In genomic region chr14:33920727-33921559, GRCm38 (mm10) we compare ENCODE assay signal across 15 mouse cellular contexts. TPM values are rescaled to one million over a fixed set of nuclear protein-coding genes. Genes with fewer than 3 reads are reported as not detected.
DNase-seq lines count a peak whose midpoint lies in the region; ATAC-seq and TF ChIP-seq lines count a peak whose summit lies in the region.
"Had no signal": no experiment of that assay in that cellular context is flagged by ENCODE, and none has a peak within 500 bp of the region (broad histone marks: within the 10 kb centered on the region; RNA-seq: fewer than 3 reads in every experiment).

No protein-coding gene starts in this region.

- H3K4me2 ChIP-seq in hindbrain, embryonic 16.5 days (ENCODE audit: low read length) = no peak overlapping the region
- no peak overlapping the region for H3K4me2 ChIP-seq in midbrain, embryonic 12.5 days (replicated peaks)

- TF ChIP-seq CTCF in heart, adult 2 months (IDR thresholded peaks at IDR 0.05) = no peak
- TF ChIP-seq CTCF in brain, embryonic 14.5 days (IDR thresholded peaks at IDR 0.05; ENCODE audit: borderline replicate concordance, extremely low read depth, insufficient read depth, insufficient read length) = no peak

- TF ChIP-seq EP300 in heart, adult 2 months (IDR thresholded peaks at IDR 0.05; ENCODE audit: insufficient read depth, low read depth, low read length) = no peak

- 67% methylated on average over 14 of the region's 14 CpGs for WGBS in heart, adult 2 months
- WGBS in hindbrain, embryonic 16.5 days = 8% methylated on average over 14 of the region's 14 CpGs
- 11% methylated on average over 14 of the region's 14 CpGs for WGBS in midbrain, embryonic 12.5 days

- H3K27me3 ChIP-seq in heart, adult 2 months (ENCODE audit: control insufficient read depth, insufficient read depth, low read length) = peaks cover 7% of the 10 kb centered on the region
- H3K27me3 ChIP-seq in hindbrain, embryonic 16.5 days (replicated peaks; ENCODE audit: control insufficient read depth, insufficient read depth, low read length) = peaks cover 8% of the 10 kb centered on the region
- H3K27me3 ChIP-seq in midbrain, embryonic 12.5 days = peaks cover 74% of the 10 kb centered on the region

- intact Hi-C loops in heart, adult 2 months (cut with DNase I) = no loop called here
- intact Hi-C loops in heart, postnatal 25 days (cut with DNase I) = no loop called here

- no peak overlapping the region for H3K27ac ChIP-seq in heart, adult 2 months
- H3K27ac ChIP-seq in hindbrain, embryonic 16.5 days (ENCODE audit: low read depth, low read length) = no peak overlapping the region; the same call in 1 of the 2 replicates
- H3K27ac ChIP-seq in midbrain, embryonic 12.5 days (replicated peaks) = peak overlapping the region; percentile 30; the same call in 1 of the 2 replicates

- H3K36me3 ChIP-seq in heart, adult 2 months (ENCODE audit: control insufficient read depth, insufficient read depth, low read length) = no peaks in the 10 kb centered on the region
- no peaks in the 10 kb centered on the region for H3K36me3 ChIP-seq in hindbrain, embryonic 16.5 days (ENCODE audit: control insufficient read depth, insufficient read depth, low read length)
- no peaks in the 10 kb centered on the region for H3K36me3 ChIP-seq in midbrain, embryonic 12.5 days

- peak; percentile 56; the same call in 1 of the 2 replicates for ATAC-seq in hindbrain, embryonic 16.5 days
- ATAC-seq in midbrain, embryonic 12.5 days (ENCODE audit: low FRiP score, low read depth) = no peak

- no peaks in the 10 kb centered on the region; the same call in 1 of the 2 replicates for H3K4me1 ChIP-seq in heart, adult 2 months (ENCODE audit: control insufficient read depth, insufficient read depth, low read length)
- H3K4me1 ChIP-seq in hindbrain, embryonic 16.5 days (ENCODE audit: control insufficient read depth, insufficient read depth, low read depth, low read length) = peaks cover 18% of the 10 kb centered on the region
- H3K4me1 ChIP-seq in midbrain, embryonic 12.5 days = peaks cover 35% of the 10 kb centered on the region

- H3K9ac ChIP-seq in heart, adult 2 months (ENCODE audit: low read depth, low read length) = no peak overlapping the region
- H3K9ac ChIP-seq in hindbrain, embryonic 16.5 days (ENCODE audit: low read depth, low read length) = no peak overlapping the region
- no peak overlapping the region for H3K9ac ChIP-seq in midbrain, embryonic 12.5 days (replicated peaks)

- no peak for TF ChIP-seq POLR2A in heart, adult 2 months (IDR thresholded peaks at IDR 0.05; ENCODE audit: insufficient read depth, low read depth, low read length)
- TF ChIP-seq POLR2A in brain, embryonic 14.5 days (IDR thresholded peaks at IDR 0.05; ENCODE audit: borderline replicate concordance, extremely low read depth, insufficient read depth, insufficient read length, poor library complexity, severe bottlenecking) = no peak

- no peaks in the 10 kb centered on the region for H3K79me2 ChIP-seq in heart, adult 2 months (replicated peaks; ENCODE audit: control insufficient read depth, insufficient read depth, low read length)

- peak; percentile 83 for DNase-seq in heart, adult 11 months
- DNase-seq in heart, adult 2 months = no peak
- DNase-seq in brain, embryonic 14.5 days (ENCODE audit: low read depth) = peak; percentile 82
- no peak for DNase-seq in thymus, postnatal 36 days
- DNase-seq in kidney, postnatal 10 days = no peak
- DNase-seq in heart, postnatal 25 days (ENCODE audit: low spot score) = no peak
- DNase-seq: kidney, postnatal 14 days; spleen, adult 18-20 months; thymus, adult 2 months had no signal

- no peak overlapping the region for H3K4me3 ChIP-seq in heart, adult 2 months
- no peak overlapping the region for H3K4me3 ChIP-seq in hindbrain, embryonic 16.5 days (ENCODE audit: low read length)
- no peak overlapping the region for H3K4me3 ChIP-seq in midbrain, embryonic 12.5 days
- H3K4me3 ChIP-seq: myocyte had no signal

- no peaks in the 10 kb centered on the region for H3K9me3 ChIP-seq in hindbrain, embryonic 16.5 days (ENCODE audit: control insufficient read depth, low read length)
- H3K9me3 ChIP-seq in midbrain, embryonic 12.5 days = no peaks in the 10 kb centered on the region

RNA-seq across cellular contexts. Expression of gene Gdf10, which starts 2.4 kb away (rescaled TPM):
- total RNA-seq in heart, adult 2 months (2021) = 1 to 10 TPM; 1.0 to 1.1 TPM
- 1.8 and 3.8 TPM in 2 replicates for polyA plus RNA-seq in heart, adult 2 months (2012; rRNA removed)
- 3.1 and 4.5 TPM in 2 replicates for polyA plus RNA-seq in brain, embryonic 14.5 days (2012; rRNA removed)
- polyA plus RNA-seq in hindbrain, embryonic 16.5 days (2015; fragmentation: Nextera tagmentation; extraction: Ambion mirVana) = 14.0 and 15.0 TPM in 2 replicates
- 2.0 and 4.4 TPM in 2 replicates for polyA plus RNA-seq in midbrain, embryonic 12.5 days (2016; fragmentation: Nextera tagmentation; extraction: Ambion mirVana)
- total RNA-seq in heart, postnatal 25 days (2021) = 1 to 10 TPM; 1.6 to 1.7 TPM
- total RNA-seq: common myeloid progenitor, adult 5-6 weeks; ES-E14 had no signal
- polyA plus RNA-seq: myocyte had no signal

RNA-seq across cellular contexts. Expression of gene Gdf2, which starts 19.9 kb away (rescaled TPM):
- total RNA-seq in heart, adult 2 months (2021) = under 1 TPM; 0.10 to 0.34 TPM
- polyA plus RNA-seq in heart, adult 2 months (2012; rRNA removed) = 0.16 and 0.20 TPM in 2 replicates
- not detected in 2 replicates for polyA plus RNA-seq in brain, embryonic 14.5 days (2012; rRNA removed)
- polyA plus RNA-seq in hindbrain, embryonic 16.5 days (2015; fragmentation: Nextera tagmentation; extraction: Ambion mirVana) = 0.06 and 0.11 TPM in 2 replicates
- polyA plus RNA-seq in midbrain, embryonic 12.5 days (2016; fragmentation: Nextera tagmentation; extraction: Ambion mirVana) = not detected in 2 replicates
- total RNA-seq in heart, postnatal 25 days (2021) = under 1 TPM; 0.26 to 0.36 TPM
- total RNA-seq: common myeloid progenitor, adult 5-6 weeks; ES-E14 had no signal
- polyA plus RNA-seq: myocyte; thymus, adult 2 months had no signal

RNA-seq across cellular contexts. Expression of gene Rbp3, which starts 32.9 kb away (rescaled TPM):
- total RNA-seq in heart, adult 2 months (2021) = not detected
- polyA plus RNA-seq in heart, adult 2 months (2012; rRNA removed) = not detected in 2 replicates
- 0.01 TPM in 1 of 2 replicates, not detected in the other for polyA plus RNA-seq in brain, embryonic 14.5 days (2012; rRNA removed)
- polyA plus RNA-seq in hindbrain, embryonic 16.5 days (2015; fragmentation: Nextera tagmentation; extraction: Ambion mirVana) = 0.04 and 0.16 TPM in 2 replicates
- 0.07 and 0.09 TPM in 2 replicates for polyA plus RNA-seq in midbrain, embryonic 12.5 days (2016; fragmentation: Nextera tagmentation; extraction: Ambion mirVana)
- total RNA-seq in heart, postnatal 25 days (2021) = not detected
- total RNA-seq: common myeloid progenitor, adult 5-6 weeks; ES-E14 had no signal
- polyA plus RNA-seq: limb, embryonic 11.5 days; thymus, adult 2 months had no signal

RNA-seq across cellular contexts. Expression of gene Zfp488, which starts 57.6 kb away (rescaled TPM):
- not detected for total RNA-seq in heart, adult 2 months (2021)
- polyA plus RNA-seq in heart, adult 2 months (2012; rRNA removed) = not detected in 2 replicates
- polyA plus RNA-seq in brain, embryonic 14.5 days (2012; rRNA removed) = 0.52 and 1.1 TPM in 2 replicates
- polyA plus RNA-seq in hindbrain, embryonic 16.5 days (2015; fragmentation: Nextera tagmentation; extraction: Ambion mirVana) = 1.5 and 1.6 TPM in 2 replicates
- polyA plus RNA-seq in midbrain, embryonic 12.5 days (2016; fragmentation: Nextera tagmentation; extraction: Ambion mirVana) = 0.15 and 0.20 TPM in 2 replicates
- total RNA-seq in heart, postnatal 25 days (2021) = not detected
- total RNA-seq: common myeloid progenitor, adult 5-6 weeks; ES-E14 had no signal
- polyA plus RNA-seq: myocyte; thymus, adult 2 months had no signal

Comparison
In these comparisons a context has a peak if more than half of its experiments do, and no peak if none do; other contexts are left out.
1. DNase-seq: peak in heart, adult 11 months (single experiment) and brain, embryonic 14.5 days (single experiment); none in heart, adult 2 months (0 of 2), thymus, postnatal 36 days (0 of 2), kidney, postnatal 10 days (single experiment) and heart, postnatal 25 days (single experiment).